Mouse (Mus musculus): Measurements from ENCODE around the gene Ercc8.

- TF ChIP-seq CTCF (IDR thresholded peaks at IDR 0.05; ENCODE audit: borderline replicate concordance, extremely low read depth, insufficient read depth, insufficient read length) (no peak), POLR2A (IDR thresholded peaks at IDR 0.05; ENCODE audit: borderline replicate concordance, extremely low read depth, insufficient read depth, insufficient read length, poor library complexity, severe bottlenecking) (no peak)
Measured at GRCm38 (mm10) chr13:108184743-108185255, 26.3 kb downstream of the Ercc8 start.

Data from brain, embryonic 14.5 days (tissue).